31 mouse cellular contexts compared by ENCODE assay signal in genomic region chr10:116919368-116920317, GRCm38 (mm10). TPM values are rescaled to one million over a fixed set of nuclear protein-coding genes. Genes with fewer than 3 reads are reported as not detected.
DNase-seq lines count a peak whose midpoint lies in the region; ATAC-seq and TF ChIP-seq lines count a peak whose summit lies in the region.
"Had no signal": no experiment of that assay in that cellular context is flagged by ENCODE, and none has a peak within 500 bp of the region (broad histone marks: within the 10 kb centered on the region; RNA-seq: fewer than 3 reads in every experiment).

No protein-coding gene starts in this region.

- 72% methylated on average over 25 of the region's 25 CpGs for WGBS in liver, postnatal 0 days (ENCODE audit: insufficient replicate concordance)
- 26% methylated on average over 25 of the region's 25 CpGs for WGBS in thymus, adult 2 months

- H3K4me3 ChIP-seq in liver, postnatal 0 days (ENCODE audit: low read depth, low read length): no peak overlapping the region
- peak overlapping the region; percentile 50 for H3K4me3 ChIP-seq in thymus, adult 2 months (ENCODE audit: control insufficient read depth, insufficient read depth, low read length)
- H3K4me3 ChIP-seq: embryonic facial prominence, embryonic 15.5 days; heart, embryonic 15.5 days; hindbrain, embryonic 12.5 days; limb, embryonic 12.5 days; liver, embryonic 13.5 days; midbrain, embryonic 12.5 days; neural tube, embryonic 12.5 days had no signal

- TF ChIP-seq CTCF in liver, postnatal 0 days (IDR thresholded peaks at IDR 0.05; ENCODE audit: low read depth): peak; percentile 11; the same call in 1 of the 2 replicates
- TF ChIP-seq CTCF in thymus, adult 2 months (IDR thresholded peaks at IDR 0.05; ENCODE audit: borderline replicate concordance, control insufficient read depth, extremely low read depth, insufficient read depth, low read length, poor library complexity): no peak

- intact Hi-C loops in heart, postnatal 25 days (cut with DNase I): no loop called here

- H3K4me2 ChIP-seq in liver, postnatal 0 days (ENCODE audit: low read depth, low read length): no peak overlapping the region
- H3K4me2 ChIP-seq: embryonic facial prominence, embryonic 15.5 days; heart, embryonic 15.5 days; hindbrain, embryonic 12.5 days; limb, embryonic 12.5 days; liver, embryonic 13.5 days; midbrain, embryonic 12.5 days; neural tube, embryonic 12.5 days had no signal

- no peak for DNase-seq in liver, postnatal 0 days
- no peak for DNase-seq in liver
- peak; percentile 47 for DNase-seq in induced T-regulatory cell, adult 2 months (ENCODE audit: low read depth)
- peak; percentile 44 for DNase-seq in thymus, adult 2 months
- DNase-seq in frontal cortex, postnatal 14 days (ENCODE audit: low spot score in 2 of 2): no peak
- no peak for DNase-seq in heart, postnatal 25 days (ENCODE audit: low spot score)
- DNase-seq in cerebellum, postnatal 4 days (ENCODE audit: low spot score in 2 of 2): no peak
- DNase-seq: cerebellum, adult 11 months; cerebellum, postnatal 14 days; forebrain, postnatal 0 days; kidney, adult 9 months; kidney, postnatal 25 days; liver, embryonic 13.5 days had no signal

- no peak for TF ChIP-seq EP300 in liver, postnatal 0 days (IDR thresholded peaks at IDR 0.05; ENCODE audit: low read depth)

- H3K4me1 ChIP-seq in liver, postnatal 0 days (ENCODE audit: insufficient read depth): no peaks in the 10 kb centered on the region
- H3K4me1 ChIP-seq in thymus, adult 2 months (replicated peaks; ENCODE audit: control insufficient read depth, insufficient read depth, low read length): peaks cover 56% of the 10 kb centered on the region
- H3K4me1 ChIP-seq: embryonic facial prominence, embryonic 15.5 days; heart, embryonic 15.5 days; hindbrain, embryonic 12.5 days; liver, embryonic 13.5 days; midbrain, embryonic 12.5 days; neural tube, embryonic 12.5 days had no signal

- no peak for ATAC-seq in liver, postnatal 0 days
- no peak for ATAC-seq in cerebellum, adult (ENCODE audit: insufficient number of reproducible peaks, low FRiP score, low TSS enrichment)
- ATAC-seq: forebrain, postnatal 0 days had no signal

- no peaks in the 10 kb centered on the region for H3K27me3 ChIP-seq in liver, postnatal 0 days (ENCODE audit: insufficient read depth, low read length)
- H3K27me3 ChIP-seq in thymus, adult 2 months (ENCODE audit: control insufficient read depth, insufficient read depth, low read length): no peaks in the 10 kb centered on the region
- H3K27me3 ChIP-seq: embryonic facial prominence, embryonic 15.5 days; heart, embryonic 15.5 days; hindbrain, embryonic 12.5 days; limb, embryonic 12.5 days; liver, embryonic 13.5 days; midbrain, embryonic 12.5 days; neural tube, embryonic 12.5 days had no signal

- TF ChIP-seq POLR2A in thymus, adult 2 months (IDR thresholded peaks at IDR 0.05; ENCODE audit: control insufficient read depth, extremely low read depth, insufficient read depth, low read length, poor library complexity): 0 out of 2 replicates have a peak, but pooled peaks have one; percentile 27

- H3K9me3 ChIP-seq in liver, postnatal 0 days (ENCODE audit: low read length): no peaks in the 10 kb centered on the region
- H3K9me3 ChIP-seq: embryonic facial prominence, embryonic 15.5 days; heart, embryonic 15.5 days; hindbrain, embryonic 12.5 days; limb, embryonic 12.5 days; liver, embryonic 13.5 days; midbrain, embryonic 12.5 days; neural tube, embryonic 12.5 days had no signal

- H3K9ac ChIP-seq in liver, postnatal 0 days (replicated peaks): no peak overlapping the region
- H3K9ac ChIP-seq: embryonic facial prominence, embryonic 15.5 days; forebrain, postnatal 0 days; heart, embryonic 15.5 days; hindbrain, embryonic 12.5 days; limb, embryonic 12.5 days; liver, embryonic 13.5 days; midbrain, embryonic 12.5 days; neural tube, embryonic 12.5 days had no signal

- peaks cover 17% of the 10 kb centered on the region for H3K36me3 ChIP-seq in liver, postnatal 0 days (replicated peaks; ENCODE audit: insufficient read depth, low read length)
- H3K36me3 ChIP-seq in thymus, adult 2 months (ENCODE audit: control insufficient read depth, insufficient read depth, low read length): peaks cover 1% of the 10 kb centered on the region; the same call in 1 of the 2 replicates

- no peak overlapping the region for H3K27ac ChIP-seq in liver, postnatal 0 days (ENCODE audit: low read depth)
- H3K27ac ChIP-seq in thymus, adult 2 months (ENCODE audit: control insufficient read depth, insufficient read depth, low read length): peak overlapping the region; percentile 97
- H3K27ac ChIP-seq: embryonic facial prominence, embryonic 15.5 days; heart, embryonic 15.5 days; hindbrain, embryonic 12.5 days; limb, embryonic 12.5 days; liver, embryonic 13.5 days; macrophage; midbrain, embryonic 12.5 days; neural tube, embryonic 12.5 days had no signal

RNA-seq across cellular contexts. Expression of gene Myrfl, which starts 22.9 kb away (rescaled TPM):
- polyA plus RNA-seq in liver, postnatal 0 days (2015; fragmentation: Nextera tagmentation; extraction: Ambion mirVana): not detected in 2 replicates
- 0.12 and 0.22 TPM in 2 replicates for polyA plus RNA-seq in thymus, adult 2 months (2012; rRNA removed)
- 1 to 10 TPM in 1 of 2 experiments, under 1 TPM in 1; 0.81 to 1.1 TPM for total RNA-seq in heart, postnatal 25 days (2021)
- total RNA-seq: adrenal gland, adult 18-20 months; forebrain, postnatal 0 days; monocyte, adult 5-6 weeks had no signal
- polyA plus RNA-seq: forebrain, postnatal 0 days; liver, embryonic 13.5 days; macrophage had no signal

RNA-seq across cellular contexts. Expression of gene Rab3ip, which starts 30.9 kb away (rescaled TPM):
- 15.5 and 17.5 TPM in 2 replicates for polyA plus RNA-seq in liver, postnatal 0 days (2015; fragmentation: Nextera tagmentation; extraction: Ambion mirVana)
- polyA plus RNA-seq in thymus, adult 2 months (2012; rRNA removed): 138 and 151 TPM in 2 replicates
- 10 to 100 TPM; 85.5 to 87.9 TPM for total RNA-seq in heart, postnatal 25 days (2021)

RNA-seq across cellular contexts. Expression of gene Gm10271, which starts 52.8 kb away (rescaled TPM):
- polyA plus RNA-seq in liver, postnatal 0 days (2015; fragmentation: Nextera tagmentation; extraction: Ambion mirVana): not detected in 2 replicates
- polyA plus RNA-seq in thymus, adult 2 months (2012; rRNA removed): not detected in 2 replicates
- not detected for total RNA-seq in heart, postnatal 25 days (2021)
- total RNA-seq: adrenal gland, adult 18-20 months; forebrain, postnatal 0 days; gastrocnemius, adult 18-20 months; layer of hippocampus, postnatal 10 days; left cerebral cortex, postnatal 10 days; monocyte, adult 5-6 weeks had no signal
- polyA plus RNA-seq: brain, embryonic 14.5 days; embryonic facial prominence, embryonic 15.5 days; forebrain, postnatal 0 days; gonadal fat pad, adult 2 months; heart, embryonic 15.5 days; hindbrain, embryonic 12.5 days; intestine, embryonic 14.5 days; limb, embryonic 12.5 days; liver, embryonic 13.5 days; lung, embryonic 16.5 days; macrophage; midbrain, embryonic 12.5 days; neural tube, embryonic 12.5 days; stomach, embryonic 14.5 days had no signal

Comparison
In these comparisons a context has a peak if more than half of its experiments do, and no peak if none do; other contexts are left out.
1. DNase-seq: peak in induced T-regulatory cell, adult 2 months (single experiment) and thymus, adult 2 months (single experiment); none in liver, postnatal 0 days (single experiment), liver (single experiment), frontal cortex, postnatal 14 days (0 of 2), heart, postnatal 25 days (single experiment) and cerebellum, postnatal 4 days (0 of 2).